Mouse (Mus musculus): ENCODE data around the gene Col5a1. TPM values are rescaled to one million over a fixed set of nuclear protein-coding genes. Genes with fewer than 3 reads are reported as not detected.

Gene Col5a1
- polyA plus RNA-seq, 1 experiment from 2014 or later: 53.3 TPM

- 17% methylated on average over 2 of the region's 2 CpGs for WGBS
- Histone ChIP-seq H3K4me3 (no peak overlapping the region), H3K4me2 (peak overlapping the region; percentile 0), H3K4me1 (replicated peaks) (peaks cover 45% of the 10 kb centered on the region), H3K9ac (no peak overlapping the region), H3K36me3 (no peaks in the 10 kb centered on the region), H3K27ac (ENCODE audit: poor library complexity, severe bottlenecking) (peak overlapping the region; percentile 51; the same call in 1 of the 2 replicates), H3K9me3 (replicated peaks) (no peaks in the 10 kb centered on the region), H3K27me3 (replicated peaks) (no peaks in the 10 kb centered on the region)
- ATAC-seq (ENCODE audit: insufficient number of reproducible peaks, low FRiP score): no peak; the same call in 1 of the 2 replicates
Observed at GRCm38 (mm10) chr2:27901076-27901475, 14.9 kb downstream of the Col5a1 start.

- WGBS: 37% methylated on average over 9 of the region's 9 CpGs
Observed at GRCm38 (mm10) chr2:27901525-27902245, 15.5 kb downstream of the Col5a1 start.

GRCm38 (mm10) chr2:27902318-27902717 lies 16.1 kb downstream of the Col5a1 start:
- Histone ChIP-seq H3K4me3 (no peak overlapping the region), H3K27me3 (replicated peaks) (no peaks in the 10 kb centered on the region), H3K4me1 (replicated peaks) (peaks cover 43% of the 10 kb centered on the region), H3K9ac (no peak overlapping the region), H3K36me3 (no peaks in the 10 kb centered on the region), H3K9me3 (replicated peaks) (no peaks in the 10 kb centered on the region), H3K27ac (ENCODE audit: poor library complexity, severe bottlenecking) (no peak overlapping the region), H3K4me2 (no peak overlapping the region)
- ATAC-seq (ENCODE audit: insufficient number of reproducible peaks, low FRiP score): no peak
- WGBS: 81% methylated on average over 3 of the region's 3 CpGs

More at GRCm38 (mm10) chr2:27901525-27902245, 15.5 kb downstream of the Col5a1 start:
- Histone ChIP-seq H3K27ac (ENCODE audit: poor library complexity, severe bottlenecking) (peak overlapping the region; percentile 31; the same call in 1 of the 2 replicates), H3K9ac (no peak overlapping the region), H3K27me3 (replicated peaks) (no peaks in the 10 kb centered on the region), H3K9me3 (replicated peaks) (no peaks in the 10 kb centered on the region), H3K36me3 (no peaks in the 10 kb centered on the region), H3K4me1 (replicated peaks) (peaks cover 45% of the 10 kb centered on the region), H3K4me2 (peak overlapping the region; percentile 0; the same call in 1 of the 2 replicates), H3K4me3 (no peak overlapping the region)
- peak; percentile 50; the same call in 1 of the 2 replicates for ATAC-seq (ENCODE audit: insufficient number of reproducible peaks, low FRiP score)

- Histone ChIP-seq H3K9ac (no peak overlapping the region), H3K9me3 (replicated peaks) (no peaks in the 10 kb centered on the region), H3K36me3 (no peaks in the 10 kb centered on the region), H3K4me1 (replicated peaks) (peaks cover 24% of the 10 kb centered on the region), H3K27me3 (replicated peaks) (no peaks in the 10 kb centered on the region), H3K27ac (ENCODE audit: poor library complexity, severe bottlenecking) (no peak overlapping the region), H3K4me2 (no peak overlapping the region), H3K4me3 (no peak overlapping the region)
- 44% methylated on average over 2 of the region's 2 CpGs for WGBS
- ATAC-seq (ENCODE audit: insufficient number of reproducible peaks, low FRiP score): no peak
Observed at GRCm38 (mm10) chr2:27905411-27905810, 19.2 kb downstream of the Col5a1 start.

- no peak for ATAC-seq (ENCODE audit: insufficient number of reproducible peaks, low FRiP score)
- H3K4me1 ChIP-seq (replicated peaks): peaks cover 17% of the 10 kb centered on the region; the same call in 1 of the 2 replicates
- no peaks in the 10 kb centered on the region for H3K27me3 ChIP-seq (replicated peaks)
- no peak overlapping the region for H3K4me3 ChIP-seq
- H3K9ac ChIP-seq: no peak overlapping the region
- H3K36me3 ChIP-seq: no peaks in the 10 kb centered on the region
- no peaks in the 10 kb centered on the region for H3K9me3 ChIP-seq (replicated peaks)
- 79% methylated on average over 3 of the region's 3 CpGs for WGBS
- no peak overlapping the region for H3K27ac ChIP-seq (ENCODE audit: poor library complexity, severe bottlenecking)
- no peak overlapping the region for H3K4me2 ChIP-seq
Observed at GRCm38 (mm10) chr2:27910501-27910900, 24.3 kb downstream of the Col5a1 start.

GRCm38 (mm10) chr2:27912546-27913275 lies 26.5 kb downstream of the Col5a1 start:
- Histone ChIP-seq H3K27ac (ENCODE audit: poor library complexity, severe bottlenecking) (no peak overlapping the region), H3K4me2 (no peak overlapping the region), H3K4me1 (replicated peaks) (peaks cover 39% of the 10 kb centered on the region), H3K9me3 (replicated peaks) (no peaks in the 10 kb centered on the region), H3K9ac (no peak overlapping the region), H3K36me3 (no peaks in the 10 kb centered on the region), H3K27me3 (replicated peaks) (no peaks in the 10 kb centered on the region), H3K4me3 (no peak overlapping the region)
- ATAC-seq (ENCODE audit: insufficient number of reproducible peaks, low FRiP score): no peak
- WGBS: 55% methylated on average over 1 of the region's 1 CpGs

- no peaks in the 10 kb centered on the region for H3K36me3 ChIP-seq
- no peak overlapping the region; the same call in 1 of the 2 replicates for H3K9ac ChIP-seq
- 66% methylated on average over 4 of the region's 4 CpGs for WGBS
- H3K4me1 ChIP-seq (replicated peaks): peaks cover 60% of the 10 kb centered on the region
- no peak overlapping the region for H3K27ac ChIP-seq (ENCODE audit: poor library complexity, severe bottlenecking)
- H3K9me3 ChIP-seq (replicated peaks): no peaks in the 10 kb centered on the region
- H3K4me3 ChIP-seq: no peak overlapping the region
- ATAC-seq (ENCODE audit: insufficient number of reproducible peaks, low FRiP score): no peak
- H3K4me2 ChIP-seq: no peak overlapping the region
- no peaks in the 10 kb centered on the region for H3K27me3 ChIP-seq (replicated peaks)
Observed at GRCm38 (mm10) chr2:27915726-27916125, 29.5 kb downstream of the Col5a1 start.

GRCm38 (mm10) chr2:27916316-27916715 lies 30.1 kb downstream of the Col5a1 start:
- Histone ChIP-seq H3K4me1 (replicated peaks) (peaks cover 60% of the 10 kb centered on the region), H3K4me3 (no peak overlapping the region), H3K9ac (no peak overlapping the region; the same call in 1 of the 2 replicates), H3K27ac (ENCODE audit: poor library complexity, severe bottlenecking) (peak overlapping the region; percentile 48), H3K36me3 (no peaks in the 10 kb centered on the region), H3K4me2 (no peak overlapping the region), H3K9me3 (replicated peaks) (no peaks in the 10 kb centered on the region), H3K27me3 (replicated peaks) (no peaks in the 10 kb centered on the region)
- WGBS: 17% methylated on average over 2 of the region's 2 CpGs
- peak; percentile 59 for ATAC-seq (ENCODE audit: insufficient number of reproducible peaks, low FRiP score)

GRCm38 (mm10) chr2:27917177-27917576 lies 31.0 kb downstream of the Col5a1 start:
- H3K9me3 ChIP-seq (replicated peaks): no peaks in the 10 kb centered on the region
- no peaks in the 10 kb centered on the region for H3K27me3 ChIP-seq (replicated peaks)
- no peak overlapping the region for H3K9ac ChIP-seq
- ATAC-seq (ENCODE audit: insufficient number of reproducible peaks, low FRiP score): no peak
- H3K27ac ChIP-seq (ENCODE audit: poor library complexity, severe bottlenecking): no peak overlapping the region
- no peaks in the 10 kb centered on the region for H3K36me3 ChIP-seq
- 84% methylated on average over 3 of the region's 3 CpGs for WGBS
- H3K4me1 ChIP-seq (replicated peaks): peaks cover 60% of the 10 kb centered on the region
- H3K4me3 ChIP-seq: no peak overlapping the region
- H3K4me2 ChIP-seq: no peak overlapping the region

GRCm38 (mm10) chr2:27918106-27918505 lies 31.9 kb downstream of the Col5a1 start:
- WGBS: 72% methylated on average over 7 of the region's 7 CpGs
- no peak overlapping the region for H3K4me3 ChIP-seq
- no peaks in the 10 kb centered on the region for H3K9me3 ChIP-seq (replicated peaks)
- H3K4me1 ChIP-seq (replicated peaks): peaks cover 56% of the 10 kb centered on the region
- no peak overlapping the region for H3K27ac ChIP-seq (ENCODE audit: poor library complexity, severe bottlenecking)
- no peaks in the 10 kb centered on the region for H3K27me3 ChIP-seq (replicated peaks)
- no peak overlapping the region for H3K4me2 ChIP-seq
- ATAC-seq (ENCODE audit: insufficient number of reproducible peaks, low FRiP score): no peak
- peak overlapping the region; percentile 24; the same call in 1 of the 2 replicates for H3K9ac ChIP-seq
- H3K36me3 ChIP-seq: no peaks in the 10 kb centered on the region

GRCm38 (mm10) chr2:27919309-27919850 lies 33.2 kb downstream of the Col5a1 start:
- ATAC-seq (ENCODE audit: insufficient number of reproducible peaks, low FRiP score): no peak
- Histone ChIP-seq H3K27me3 (replicated peaks) (no peaks in the 10 kb centered on the region), H3K4me2 (no peak overlapping the region), H3K9ac (no peak overlapping the region), H3K27ac (ENCODE audit: poor library complexity, severe bottlenecking) (no peak overlapping the region), H3K9me3 (replicated peaks) (no peaks in the 10 kb centered on the region), H3K4me1 (replicated peaks) (peaks cover 55% of the 10 kb centered on the region), H3K36me3 (no peaks in the 10 kb centered on the region), H3K4me3 (no peak overlapping the region)
- 86% methylated on average over 6 of the region's 6 CpGs for WGBS

Measured in heart, embryonic 12.5 days (tissue).